Mouse (Mus musculus): ENCODE results near the gene Eno2.
A peak's percentile ranks its signal among the peaks of the same experiment; 100 is the strongest.
"Not testable (repeated sequence)": the region's sequence is repeated elsewhere in the genome, so short reads cannot be mapped to it uniquely, and the experiment has no call there.

The Eno2 gene

GRCm38 (mm10) chr6:124769101-124769765 is at the start of gene Eno2:
TSS of gene Eno2 (minus strand) at chr6:124769673.
- no peak for DNase-seq (ENCODE audit: low spot score)

- DNase-seq (ENCODE audit: low spot score) = no peak
Observed at GRCm38 (mm10) chr6:124817971-124818370, 48.5 kb upstream of the Eno2 start.

GRCm38 (mm10) chr6:124817563-124817962 is 48.1 kb upstream of the Eno2 start:
- no peak for DNase-seq (ENCODE audit: low spot score)

GRCm38 (mm10) chr6:124817125-124817524 is 47.7 kb upstream of the Eno2 start:
- DNase-seq (ENCODE audit: low spot score) = no peak

GRCm38 (mm10) chr6:124816611-124817010 is 47.1 kb upstream of the Eno2 start:
- no peak for DNase-seq (ENCODE audit: low spot score)

- DNase-seq (ENCODE audit: low spot score) = no peak
Observed at GRCm38 (mm10) chr6:124814858-124815774, 45.6 kb upstream of the Eno2 start.

- no peak for DNase-seq (ENCODE audit: low spot score)
Observed at GRCm38 (mm10) chr6:124814448-124814847, 45.0 kb upstream of the Eno2 start.

- peak; percentile 83 for DNase-seq (ENCODE audit: low spot score)
Observed at GRCm38 (mm10) chr6:124813933-124814332, 44.5 kb upstream of the Eno2 start, which contains the start of gene Tpi1. TSS of gene Tpi1 (minus strand) at chr6:124814296.

GRCm38 (mm10) chr6:124813496-124813895 is 44.0 kb upstream of the Eno2 start:
- peak; percentile 58 for DNase-seq (ENCODE audit: low spot score)

- no peak for DNase-seq (ENCODE audit: low spot score)
Observed at GRCm38 (mm10) chr6:124812848-124813247, 43.4 kb upstream of the Eno2 start.

GRCm38 (mm10) chr6:124811701-124812560 is 42.5 kb upstream of the Eno2 start:
- no peak for DNase-seq (ENCODE audit: low spot score)

GRCm38 (mm10) chr6:124811403-124811665 is 41.9 kb upstream of the Eno2 start:
- DNase-seq (ENCODE audit: low spot score) = no peak

- DNase-seq (ENCODE audit: low spot score) = not testable (repeated sequence)
Observed at GRCm38 (mm10) chr6:124810566-124811402, 41.3 kb upstream of the Eno2 start.

- no peak for DNase-seq (ENCODE audit: low spot score)
Observed at GRCm38 (mm10) chr6:124809775-124810538, 40.5 kb upstream of the Eno2 start.

GRCm38 (mm10) chr6:124809052-124809774 is 39.7 kb upstream of the Eno2 start:
- DNase-seq (ENCODE audit: low spot score) = peak; percentile 65

- no peak for DNase-seq (ENCODE audit: low spot score)
Observed at GRCm38 (mm10) chr6:124808358-124809012, 39.0 kb upstream of the Eno2 start, which contains the start of gene Spsb2. TSS of gene Spsb2 (plus strand) at chr6:124808661.

GRCm38 (mm10) chr6:124807986-124808357 is 38.5 kb upstream of the Eno2 start:
- no peak for DNase-seq (ENCODE audit: low spot score)

GRCm38 (mm10) chr6:124807366-124807765 is 37.9 kb upstream of the Eno2 start:
- no peak for DNase-seq (ENCODE audit: low spot score)

GRCm38 (mm10) chr6:124806446-124807140 is 37.1 kb upstream of the Eno2 start:
- no peak for DNase-seq (ENCODE audit: low spot score)
